Mouse (Mus musculus): Measurements from ENCODE around the gene Unk. TPM values are rescaled to one million over a fixed set of nuclear protein-coding genes. Genes with fewer than 3 reads are reported as not detected.

Gene Unk
- polyA plus RNA-seq, 1 experiment from 2014 or later = 49.4 TPM

DNA sequence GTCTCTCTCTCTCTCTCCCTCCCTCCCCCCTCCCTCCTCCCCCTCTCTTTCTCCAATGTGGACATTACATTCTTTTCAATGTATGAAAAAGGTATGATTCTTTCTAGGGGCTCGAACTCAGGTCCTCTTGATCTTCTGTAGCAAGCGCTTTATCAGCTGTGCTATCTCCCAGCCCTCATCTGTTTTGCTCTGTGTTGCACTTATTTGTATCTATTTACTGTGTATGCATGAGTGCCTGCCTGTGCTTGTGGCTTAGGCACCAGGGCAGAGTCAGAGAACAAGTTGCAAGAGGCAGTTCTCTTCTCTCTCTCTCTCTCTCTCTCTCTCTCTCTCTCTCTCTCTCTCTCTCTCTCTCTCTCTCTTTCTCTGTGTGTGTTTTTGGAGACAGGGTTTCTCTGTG is 74.9 kb downstream of the Unk start:
- DNase-seq (ENCODE audit: low spot score) = no peak
- Histone ChIP-seq H3K9me3 (no peaks in the 10 kb centered on the region), H3K4me1 (peaks cover 94% of the 10 kb centered on the region), H3K4me3 (no peak overlapping the region), H3K27me3 (replicated peaks; ENCODE audit: low read depth, poor library complexity, severe bottlenecking) (peaks cover 52% of the 10 kb centered on the region), H3K36me3 (replicated peaks) (no peaks in the 10 kb centered on the region), H3K27ac (replicated peaks) (no peak overlapping the region)
- WGBS = 85% methylated on average over 2 of the region's 2 CpGs

GRCm38 (mm10) chr11:116106154-116106962 is 76.2 kb downstream of the Unk start:
- peak; percentile 61 for DNase-seq (ENCODE audit: low spot score)
- H3K27ac ChIP-seq (replicated peaks) = peak overlapping the region; percentile 51
- no peaks in the 10 kb centered on the region for H3K9me3 ChIP-seq
- H3K4me3 ChIP-seq = peak overlapping the region; percentile 44
- peaks cover 65% of the 10 kb centered on the region for H3K27me3 ChIP-seq (replicated peaks; ENCODE audit: low read depth, poor library complexity, severe bottlenecking)
- WGBS = 24% methylated on average over 32 of the region's 32 CpGs
- H3K4me1 ChIP-seq = peaks cover 87% of the 10 kb centered on the region
- H3K36me3 ChIP-seq (replicated peaks) = no peaks in the 10 kb centered on the region

- no peak for DNase-seq (ENCODE audit: low spot score)
- H3K9me3 ChIP-seq = no peaks in the 10 kb centered on the region
- WGBS = 18% methylated on average over 14 of the region's 14 CpGs
- H3K4me3 ChIP-seq = peak overlapping the region; percentile 44
- no peaks in the 10 kb centered on the region for H3K36me3 ChIP-seq (replicated peaks)
- H3K27me3 ChIP-seq (replicated peaks; ENCODE audit: low read depth, poor library complexity, severe bottlenecking) = peaks cover 73% of the 10 kb centered on the region
- peak overlapping the region; percentile 54 for H3K27ac ChIP-seq (replicated peaks)
- H3K4me1 ChIP-seq = peaks cover 79% of the 10 kb centered on the region
Observed at GRCm38 (mm10) chr11:116106963-116107776, 77.0 kb downstream of the Unk start.

- H3K4me3 ChIP-seq = peak overlapping the region; percentile 44
- H3K36me3 ChIP-seq (replicated peaks) = no peaks in the 10 kb centered on the region
- no peaks in the 10 kb centered on the region for H3K9me3 ChIP-seq
- H3K27me3 ChIP-seq (replicated peaks; ENCODE audit: low read depth, poor library complexity, severe bottlenecking) = peaks cover 79% of the 10 kb centered on the region
- peaks cover 75% of the 10 kb centered on the region for H3K4me1 ChIP-seq
- peak overlapping the region; percentile 54; the same call in 1 of the 2 replicates for H3K27ac ChIP-seq (replicated peaks)
- 7% methylated on average over 19 of the region's 19 CpGs for WGBS
- DNase-seq (ENCODE audit: low spot score) = no peak
Observed at GRCm38 (mm10) chr11:116107777-116108285, 77.7 kb downstream of the Unk start.

GRCm38 (mm10) chr11:116108464-116109137 is 78.5 kb downstream of the Unk start:
- DNase-seq (ENCODE audit: low spot score) = no peak

GRCm38 (mm10) chr11:116109441-116110081 is 79.4 kb downstream of the Unk start:
- DNase-seq (ENCODE audit: low spot score) = peak; percentile 54
- Histone ChIP-seq H3K4me1 (peaks cover 58% of the 10 kb centered on the region), H3K9me3 (no peaks in the 10 kb centered on the region), H3K4me3 (peak overlapping the region; percentile 55), H3K27me3 (replicated peaks; ENCODE audit: low read depth, poor library complexity, severe bottlenecking) (peaks cover 83% of the 10 kb centered on the region), H3K27ac (replicated peaks) (peak overlapping the region; percentile 72), H3K36me3 (replicated peaks) (no peaks in the 10 kb centered on the region)
- 2% methylated on average over 70 of the region's 70 CpGs for WGBS

More at GRCm38 (mm10) chr11:116108464-116109137, 78.5 kb downstream of the Unk start:
- H3K9me3 ChIP-seq = no peaks in the 10 kb centered on the region
- no peak overlapping the region for H3K27ac ChIP-seq (replicated peaks)
- 5% methylated on average over 23 of the region's 23 CpGs for WGBS
- H3K4me1 ChIP-seq = peaks cover 68% of the 10 kb centered on the region
- no peaks in the 10 kb centered on the region for H3K36me3 ChIP-seq (replicated peaks)
- H3K4me3 ChIP-seq = peak overlapping the region; percentile 55
- peaks cover 83% of the 10 kb centered on the region for H3K27me3 ChIP-seq (replicated peaks; ENCODE audit: low read depth, poor library complexity, severe bottlenecking)

- DNase-seq (ENCODE audit: low spot score) = peak; percentile 49
- H3K4me3 ChIP-seq = peak overlapping the region; percentile 55
- WGBS = 3% methylated on average over 35 of the region's 35 CpGs
Observed at GRCm38 (mm10) chr11:116110131-116110530, 80.0 kb downstream of the Unk start.

DNA sequence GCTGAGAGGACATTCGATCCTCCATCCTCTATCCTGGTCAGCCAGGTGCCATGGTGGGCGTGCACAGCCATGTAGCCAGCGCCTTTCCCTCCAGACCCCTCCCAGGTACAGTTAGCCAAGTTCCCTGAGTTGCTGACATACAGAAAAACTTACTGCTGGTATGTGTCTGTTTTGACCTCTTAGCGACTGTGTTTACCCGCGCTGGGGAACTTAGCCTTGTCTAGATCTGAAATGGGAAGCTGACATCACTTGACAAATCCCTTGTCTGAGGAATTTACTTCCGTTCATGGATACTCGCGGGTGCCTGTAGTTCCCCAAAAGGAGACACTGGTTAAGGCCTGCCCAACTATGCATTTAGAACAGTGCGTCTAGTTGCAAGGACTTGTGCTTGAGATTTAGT is 80.4 kb downstream of the Unk start:
- Histone ChIP-seq H3K27me3 (replicated peaks; ENCODE audit: low read depth, poor library complexity, severe bottlenecking) (peaks cover 76% of the 10 kb centered on the region), H3K4me3 (peak overlapping the region; percentile 55), H3K36me3 (replicated peaks) (no peaks in the 10 kb centered on the region), H3K9me3 (no peaks in the 10 kb centered on the region), H3K4me1 (peaks cover 49% of the 10 kb centered on the region), H3K27ac (replicated peaks) (0 out of 2 replicates have a peak overlapping the region, but pooled peaks have one; percentile 72)
- 28% methylated on average over 10 of the region's 10 CpGs for WGBS
- DNase-seq (ENCODE audit: low spot score) = no peak

More at GRCm38 (mm10) chr11:116110131-116110530, 80.0 kb downstream of the Unk start:
- peak overlapping the region; percentile 72 for H3K27ac ChIP-seq (replicated peaks)
- H3K27me3 ChIP-seq (replicated peaks; ENCODE audit: low read depth, poor library complexity, severe bottlenecking) = peaks cover 80% of the 10 kb centered on the region
- peaks cover 52% of the 10 kb centered on the region for H3K4me1 ChIP-seq
- no peaks in the 10 kb centered on the region for H3K9me3 ChIP-seq
- no peaks in the 10 kb centered on the region for H3K36me3 ChIP-seq (replicated peaks)

Other genes starting within 250 kb of the Unk start
- gene Caskin2, start 216.7 kb upstream of the Unk start, polyA plus RNA-seq (2016; fragmentation: Nextera tagmentation; extraction: Ambion mirVana) = 20.3 and 20.4 TPM in 2 replicates
- gene Tsen54, start 215.6 kb upstream of the Unk start, polyA plus RNA-seq (2016; fragmentation: Nextera tagmentation; extraction: Ambion mirVana) = 40.3 and 40.6 TPM in 2 replicates
- gene Llgl2, start 206.3 kb upstream of the Unk start, polyA plus RNA-seq (2016; fragmentation: Nextera tagmentation; extraction: Ambion mirVana) = 15.3 and 15.5 TPM in 2 replicates
- 0.07 and 0.16 TPM in 2 replicates for gene Myo15b, start 171.9 kb upstream of the Unk start, polyA plus RNA-seq (2016; fragmentation: Nextera tagmentation; extraction: Ambion mirVana)
- gene Smim5, start 130.4 kb upstream of the Unk start, polyA plus RNA-seq (2016; fragmentation: Nextera tagmentation; extraction: Ambion mirVana) = 1.5 and 1.8 TPM in 2 replicates
- 1.1 and 1.6 TPM in 2 replicates for gene Smim6, start 118.3 kb upstream of the Unk start, polyA plus RNA-seq (2016; fragmentation: Nextera tagmentation; extraction: Ambion mirVana)
- 48.4 and 50.8 TPM in 2 replicates for gene Sap30bp, start 97.0 kb upstream of the Unk start, polyA plus RNA-seq (2016; fragmentation: Nextera tagmentation; extraction: Ambion mirVana)
- gene Recql5, start 96.8 kb upstream of the Unk start, polyA plus RNA-seq (2016; fragmentation: Nextera tagmentation; extraction: Ambion mirVana) = 27.9 and 30.7 TPM in 2 replicates
- gene Itgb4, start 55.6 kb upstream of the Unk start, polyA plus RNA-seq (2016; fragmentation: Nextera tagmentation; extraction: Ambion mirVana) = 1.1 and 1.5 TPM in 2 replicates
- gene Galk1, start 17.6 kb upstream of the Unk start, polyA plus RNA-seq (2016; fragmentation: Nextera tagmentation; extraction: Ambion mirVana) = 212 and 216 TPM in 2 replicates
- 1,824 and 1,981 TPM in 2 replicates for gene H3f3b, start 2.4 kb upstream of the Unk start, polyA plus RNA-seq (2016; fragmentation: Nextera tagmentation; extraction: Ambion mirVana)
- gene Unc13d, start 47.6 kb downstream of the Unk start, polyA plus RNA-seq (2016; fragmentation: Nextera tagmentation; extraction: Ambion mirVana) = 2.9 TPM in 2 replicates
- gene Wbp2, start 56.7 kb downstream of the Unk start, polyA plus RNA-seq (2016; fragmentation: Nextera tagmentation; extraction: Ambion mirVana) = 74.2 and 76.8 TPM in 2 replicates
- 4.5 and 4.7 TPM in 2 replicates for gene Trim47, start 96.9 kb downstream of the Unk start, polyA plus RNA-seq (2016; fragmentation: Nextera tagmentation; extraction: Ambion mirVana)
- 1.9 and 2.3 TPM in 2 replicates for gene Trim65, start 100.8 kb downstream of the Unk start, polyA plus RNA-seq (2016; fragmentation: Nextera tagmentation; extraction: Ambion mirVana)
- 108 and 117 TPM in 2 replicates for gene Mrpl38, start 108.5 kb downstream of the Unk start, polyA plus RNA-seq (2016; fragmentation: Nextera tagmentation; extraction: Ambion mirVana)
- gene Fbf1, start 137.8 kb downstream of the Unk start, polyA plus RNA-seq (2016; fragmentation: Nextera tagmentation; extraction: Ambion mirVana) = 61.0 and 61.8 TPM in 2 replicates
- gene Ten1, start 168.5 kb downstream of the Unk start, polyA plus RNA-seq (2016; fragmentation: Nextera tagmentation; extraction: Ambion mirVana) = 62.7 and 65.6 TPM in 2 replicates
- gene Acox1, start 168.7 kb downstream of the Unk start, polyA plus RNA-seq (2016; fragmentation: Nextera tagmentation; extraction: Ambion mirVana) = 17.7 and 18.8 TPM in 2 replicates
- gene Evpl, start 207.8 kb downstream of the Unk start, polyA plus RNA-seq (2016; fragmentation: Nextera tagmentation; extraction: Ambion mirVana) = 1.0 and 1.3 TPM in 2 replicates
- 104 TPM in 2 replicates for gene Srp68, start 243.9 kb downstream of the Unk start, polyA plus RNA-seq (2016; fragmentation: Nextera tagmentation; extraction: Ambion mirVana)